Mouse (Mus musculus) adrenal gland, postnatal 25 days (tissue): ENCODE results near the gene Sectm1a. TPM values are rescaled to one million over a fixed set of nuclear protein-coding genes. Genes with fewer than 3 reads are reported as not detected.
"Not testable (repeated sequence)": the region's sequence is repeated elsewhere in the genome, so short reads cannot be mapped to it uniquely, and the experiment has no call there.

ENCODE experiments used
- DNase-seq: peaks from one replicate; pipeline ENCODE4 v3.0.0; 2021; ENCODE audit warnings: mixed read lengths
- total RNA-seq: library from RNA; stranded (reverse); gene quantifications from 2 replicates; pipeline ENCODE4 v1.2.3, GENCODE M21; 2021

The Sectm1a gene
- total RNA-seq, 1 experiment from 2014 or later: not detected

DNA sequence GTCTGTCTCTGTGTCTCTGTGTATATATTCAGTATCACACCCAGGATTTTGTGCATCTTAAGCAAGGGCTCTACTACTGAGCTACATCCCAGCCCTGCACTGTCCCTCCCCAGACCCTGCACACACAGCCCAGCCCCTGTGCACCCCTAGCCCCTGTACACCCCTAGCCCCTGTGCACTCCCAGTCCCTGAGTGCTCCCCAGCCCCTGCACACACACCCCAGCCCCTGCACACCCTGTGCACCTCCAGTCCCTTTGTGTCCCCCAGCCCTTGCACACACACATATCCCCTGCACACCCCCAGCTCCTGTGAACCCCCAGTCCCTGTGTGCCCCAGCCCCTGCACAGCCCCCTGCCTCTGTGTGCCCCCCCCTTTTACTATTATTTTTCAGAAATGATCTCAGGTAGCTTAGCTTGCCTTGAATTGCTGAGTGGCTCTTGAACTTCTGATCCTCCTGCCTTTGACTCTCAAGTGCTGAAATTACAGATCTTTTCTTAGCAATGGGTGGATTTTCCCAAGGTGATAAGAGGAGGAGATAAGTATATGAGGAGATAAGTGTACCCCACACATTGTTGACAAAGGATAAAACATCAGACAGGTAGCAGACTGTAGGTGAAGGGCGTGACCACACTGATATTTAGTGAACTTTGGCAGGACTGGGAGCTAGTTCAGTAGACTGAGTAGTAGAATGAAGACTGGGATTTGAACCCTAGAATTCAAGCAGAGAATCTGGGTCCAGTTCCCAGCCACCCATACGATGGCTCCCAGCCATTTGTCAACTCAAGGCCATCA is 8.9 kb upstream of the Sectm1a start:
- DNase-seq: no peak

DNA sequence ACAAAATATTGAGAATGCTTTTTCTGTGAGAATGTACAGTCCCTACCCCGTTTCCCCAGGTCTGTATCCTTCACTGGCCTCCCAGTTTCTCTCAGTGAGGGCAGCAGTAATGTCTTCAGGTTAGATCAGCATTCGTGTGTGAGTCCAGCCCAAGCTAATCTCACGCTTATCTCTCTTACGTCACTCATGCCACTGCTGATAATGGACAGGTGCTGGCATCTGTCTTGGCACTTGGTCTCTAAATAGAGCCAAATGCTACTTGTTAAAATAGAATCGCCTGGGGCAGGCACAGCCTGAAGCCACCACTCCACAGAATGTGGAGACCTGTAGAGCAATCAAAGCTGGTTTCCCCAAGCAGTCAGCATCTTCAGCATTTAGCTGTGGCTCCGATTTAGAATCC is 8.0 kb upstream of the Sectm1a start:
- DNase-seq: no peak

DNA sequence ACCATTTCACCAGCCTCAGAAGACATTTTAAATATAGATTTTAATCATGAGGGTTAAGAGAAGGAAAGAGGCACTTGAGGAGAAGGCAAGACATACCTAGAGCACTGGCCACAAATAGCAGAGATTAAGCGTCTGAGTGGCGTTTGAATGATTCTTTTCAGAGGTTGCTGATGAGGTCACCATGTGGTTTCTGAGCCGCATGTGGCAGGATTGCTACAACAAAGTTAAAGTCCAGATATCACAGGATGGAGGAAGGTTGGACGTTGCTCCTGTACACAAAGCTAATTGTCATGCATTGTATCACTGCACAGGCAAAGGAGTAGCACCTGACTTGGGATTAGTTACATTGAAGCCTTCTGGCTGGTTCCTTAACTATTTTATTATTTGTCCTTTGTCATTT is 5.3 kb upstream of the Sectm1a start:
- no peak for DNase-seq

DNA sequence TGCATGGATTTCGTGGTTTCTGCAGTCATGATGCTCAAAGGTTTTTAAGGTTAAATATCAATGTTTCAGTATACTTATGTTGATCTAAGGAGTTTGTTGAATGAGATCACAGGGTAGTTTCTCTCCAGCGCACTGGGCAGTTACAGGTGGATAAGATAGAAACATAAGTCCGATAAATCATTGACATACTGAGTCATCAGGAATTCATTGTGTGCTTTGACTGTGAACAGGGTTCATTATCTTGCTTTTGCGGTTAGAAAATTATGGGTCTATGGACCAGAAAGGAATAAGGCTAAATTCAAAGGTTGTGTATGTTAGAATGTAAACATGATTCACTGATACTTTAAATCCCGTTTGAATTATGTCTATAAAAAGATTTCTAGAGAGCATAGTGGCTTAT is 4.2 kb upstream of the Sectm1a start:
- DNase-seq: no peak

DNA sequence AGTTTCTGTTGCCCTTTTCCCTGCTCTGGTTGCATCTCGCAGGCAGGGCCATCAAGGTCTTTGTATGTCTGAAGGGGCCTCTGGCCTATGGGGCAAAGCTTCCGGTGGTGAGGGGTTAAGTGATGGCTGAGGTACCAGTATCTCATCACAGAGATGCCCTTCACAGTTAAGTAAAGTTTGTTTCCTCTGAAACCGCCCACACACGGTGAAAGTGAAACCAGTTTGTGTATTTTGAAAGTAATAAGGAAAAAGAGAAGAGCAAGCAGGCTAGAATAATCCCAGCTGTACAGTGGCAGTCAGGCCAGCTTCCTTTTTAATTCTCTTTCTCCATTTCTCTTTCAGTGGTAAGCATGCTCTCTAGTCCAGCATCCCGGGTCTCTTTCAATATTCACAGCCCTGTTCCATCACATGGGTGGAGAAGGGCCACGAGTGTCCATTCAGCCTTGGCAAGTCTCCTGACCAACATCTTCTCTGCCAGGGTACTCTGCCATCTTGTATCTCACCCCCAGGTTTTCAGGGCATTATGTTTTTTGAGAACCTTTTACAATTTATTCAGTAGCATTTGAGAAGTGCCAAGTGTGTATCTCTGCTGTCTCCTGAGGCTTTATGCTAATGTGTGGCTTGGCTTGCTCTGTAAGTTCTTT is 2.0 kb upstream of the Sectm1a start:
- DNase-seq: no peak

DNA sequence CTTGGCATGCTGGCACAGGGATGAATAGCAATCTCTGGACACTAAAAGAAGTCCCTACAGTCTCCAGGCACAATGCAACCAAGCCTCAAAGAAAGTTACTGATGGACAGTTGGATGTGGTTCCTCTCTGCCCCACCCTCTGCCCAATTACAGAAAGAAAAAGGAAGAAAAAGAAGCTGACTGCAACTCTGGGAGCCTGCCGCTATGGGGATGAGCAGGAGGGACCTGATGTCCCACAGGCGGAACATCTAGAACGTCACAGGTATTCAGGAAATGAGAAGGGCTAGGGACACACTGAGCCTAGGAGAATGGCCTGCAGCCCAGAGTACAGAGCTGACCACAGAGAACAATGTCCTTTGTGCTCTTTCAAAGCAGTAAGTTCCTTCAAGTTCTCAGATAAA is 1.2 kb upstream of the Sectm1a start:
- DNase-seq: no peak

DNA sequence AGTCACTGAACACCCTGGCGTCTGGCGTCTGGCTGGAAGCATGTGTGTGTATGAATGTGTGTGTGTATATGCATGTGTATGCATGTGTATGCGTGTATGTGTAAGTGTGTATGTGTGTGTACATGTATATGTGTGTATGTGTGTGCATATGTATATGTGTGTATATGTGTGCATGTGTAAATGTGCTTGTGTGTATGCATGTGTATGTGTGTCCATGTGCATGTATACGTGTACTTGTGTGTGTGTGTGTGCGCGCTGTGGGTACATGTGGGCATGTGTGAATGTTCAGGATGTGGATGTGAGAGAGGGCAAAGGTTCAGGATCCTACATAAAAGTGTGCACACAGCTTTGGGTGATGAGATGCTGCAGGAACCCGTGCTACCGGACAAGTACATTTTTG is 690 bp downstream of the Sectm1a start:
- no peak for DNase-seq

DNA sequence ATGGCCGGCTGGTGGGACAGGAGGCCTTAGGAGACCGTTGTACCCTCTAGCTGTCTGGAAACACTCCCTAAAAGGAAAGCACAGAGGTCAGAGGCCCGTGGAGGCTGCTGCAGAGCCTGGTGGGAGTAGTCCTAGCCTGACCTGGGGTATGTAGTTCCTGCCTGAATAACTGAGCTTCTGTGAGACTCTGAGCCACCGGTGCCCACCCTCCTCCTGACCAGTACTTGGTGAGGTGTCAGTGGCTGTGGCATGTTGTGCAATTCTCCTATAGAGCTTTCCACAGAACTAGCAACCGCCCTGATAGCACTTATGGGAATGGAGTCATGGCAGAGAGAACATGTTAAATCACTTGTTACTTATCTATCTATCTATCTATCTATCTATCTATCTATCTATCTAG is 5.4 kb downstream of the Sectm1a start:
- DNase-seq: no peak

DNA sequence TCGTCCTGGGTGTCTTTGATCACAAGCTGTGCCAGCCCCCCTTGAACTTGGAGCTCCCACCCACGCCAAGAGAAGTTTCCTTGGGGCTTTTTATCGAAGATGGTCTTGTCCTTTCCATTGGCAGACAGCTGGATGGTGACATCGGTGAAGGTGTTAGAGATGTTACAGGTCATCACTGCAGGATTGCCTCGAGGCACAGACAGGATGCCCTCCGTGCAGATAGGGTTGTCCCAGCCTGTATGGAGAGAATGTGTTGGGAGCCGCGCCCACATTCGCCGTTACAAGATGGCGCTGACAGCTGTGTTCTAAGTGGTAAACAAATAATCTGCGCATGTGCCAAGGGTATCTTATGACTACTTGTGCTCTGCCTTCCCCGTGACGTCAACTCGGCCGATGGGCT is 11.4 kb downstream of the Sectm1a start:
- DNase-seq: not testable (repeated sequence)

DNA sequence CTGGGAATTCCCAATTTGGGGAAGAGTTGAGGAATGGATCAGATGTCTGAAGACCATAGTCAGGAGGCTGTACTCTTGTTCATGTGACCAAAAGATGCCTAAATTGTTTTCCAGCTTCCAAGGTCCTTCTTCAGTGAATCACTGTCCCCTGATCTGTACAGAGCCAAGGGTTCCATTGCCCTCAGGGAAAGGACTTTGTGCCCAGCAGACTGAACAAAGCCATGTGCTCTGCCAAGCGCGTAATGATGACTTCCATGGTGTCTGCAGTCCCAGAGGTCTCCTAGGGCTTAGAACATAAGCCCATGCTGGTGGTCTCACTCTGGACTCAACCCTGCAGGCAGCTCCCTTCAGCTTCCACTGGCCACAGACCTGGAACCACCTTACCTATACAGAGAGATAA is 13.1 kb downstream of the Sectm1a start:
- DNase-seq: no peak

DNA sequence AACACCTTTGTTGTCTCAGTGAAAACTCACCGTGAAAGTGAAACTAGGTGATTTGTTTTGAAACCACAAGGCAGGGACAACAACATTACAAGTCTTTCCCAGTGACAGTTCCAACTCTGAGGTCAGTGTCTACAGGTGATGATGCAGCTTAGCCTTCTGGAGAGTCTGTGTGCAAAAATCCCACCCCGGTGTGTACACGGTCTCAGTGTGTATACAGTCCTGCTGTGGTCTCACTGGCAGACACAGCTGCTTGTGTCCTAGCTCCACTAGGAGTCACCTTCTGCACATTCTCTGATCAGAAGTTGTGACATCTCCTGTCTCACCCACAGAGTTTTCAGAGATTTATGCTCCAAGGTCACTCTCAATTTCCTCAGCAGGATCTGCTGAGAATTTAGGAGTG is 16.8 kb downstream of the Sectm1a start:
- DNase-seq: no peak

DNA sequence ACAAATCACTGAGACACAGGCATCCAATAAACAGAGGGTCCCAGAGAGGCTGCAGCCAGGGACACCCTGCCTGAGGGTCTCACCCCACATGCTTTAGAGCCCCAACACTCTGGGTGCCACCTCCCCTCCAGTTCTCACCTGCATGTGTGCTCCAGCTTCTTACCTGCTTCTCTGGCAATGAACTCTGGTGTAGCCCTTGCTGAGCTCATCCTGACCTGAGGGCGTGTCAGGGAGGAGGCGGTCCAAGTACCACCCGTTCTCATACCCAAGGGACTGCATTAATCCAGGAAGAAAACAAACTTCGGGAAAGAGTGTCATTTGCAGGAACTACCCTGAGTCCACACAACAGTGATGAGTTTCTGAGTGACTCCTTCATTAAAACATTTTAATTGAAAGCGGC is 17.6 kb downstream of the Sectm1a start, which contains the start of gene Sectm1b:
Sectm1b (minus strand) TSS at position 191 of the 400 bp plus-strand sequence.
- DNase-seq: no peak

DNA sequence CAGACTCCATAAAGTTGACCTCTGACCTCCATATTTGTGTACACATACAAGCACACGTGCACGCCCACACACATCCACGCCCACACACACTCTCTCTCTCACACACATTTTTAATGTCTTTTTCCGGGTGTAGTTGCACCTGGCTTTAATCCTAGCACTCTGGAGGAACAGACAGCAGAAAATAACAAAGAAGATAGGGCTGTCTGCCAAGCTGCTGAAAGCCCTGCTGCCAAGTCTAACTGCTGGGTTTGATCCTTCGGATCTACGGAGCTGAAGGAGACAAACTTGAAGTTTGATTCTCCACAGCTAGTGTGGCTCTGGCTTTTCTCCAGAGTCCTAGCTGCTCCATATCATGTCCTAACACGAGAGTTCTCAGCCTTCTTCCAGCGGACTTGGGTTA is 19.4 kb downstream of the Sectm1a start:
- no peak for DNase-seq

DNA sequence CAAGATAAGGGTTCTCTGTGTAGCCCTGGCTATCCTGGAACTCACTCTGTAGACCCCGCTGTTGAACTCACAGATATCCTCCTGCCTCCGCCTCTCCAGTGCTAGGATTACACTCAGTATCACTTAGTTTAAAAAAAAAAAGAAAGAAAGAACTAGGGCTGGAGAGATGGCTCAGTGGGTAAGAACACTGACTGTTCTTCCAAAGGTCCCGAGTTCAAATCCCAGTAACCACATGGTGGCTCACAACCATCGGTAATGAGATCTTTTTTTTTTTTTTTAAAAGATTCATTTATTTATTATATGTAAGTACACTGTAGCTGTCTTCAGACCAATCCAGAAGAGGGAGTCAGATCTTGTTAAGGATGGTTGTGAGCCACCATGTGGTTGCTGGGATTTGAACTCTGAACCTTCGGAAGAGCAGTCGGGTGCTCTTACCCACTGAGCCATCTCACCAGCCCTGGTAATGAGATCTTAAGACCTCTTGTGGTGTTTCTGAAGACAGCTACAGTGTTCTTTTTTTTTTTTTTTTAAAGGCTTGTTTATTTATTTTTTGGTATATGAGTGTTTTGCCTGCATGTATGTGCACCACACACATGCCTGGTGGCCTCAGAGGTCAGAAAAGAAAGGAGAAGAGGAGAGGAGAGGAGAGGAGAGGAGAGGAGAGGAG is 20.5 kb downstream of the Sectm1a start:
- DNase-seq: not testable (repeated sequence)

DNA sequence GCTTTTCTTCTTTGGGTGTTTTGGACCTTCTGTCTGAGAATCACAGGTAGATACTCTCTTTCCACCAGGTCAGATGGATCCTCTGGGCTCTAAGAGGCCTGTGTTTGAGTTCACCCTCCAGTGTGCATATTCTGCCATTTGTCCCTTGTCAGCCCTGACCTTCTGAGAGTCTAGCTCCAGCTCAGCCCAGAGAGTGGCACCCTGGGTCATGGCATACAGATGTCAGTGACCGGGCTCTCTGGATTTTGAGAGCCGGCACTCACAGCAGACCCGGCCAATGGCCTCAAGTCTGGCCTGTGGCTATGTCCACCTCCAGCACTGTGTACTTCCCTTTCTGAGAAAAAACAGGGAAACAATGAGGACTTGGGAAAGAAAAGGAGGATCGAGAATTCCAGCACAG is 21.5 kb downstream of the Sectm1a start:
- DNase-seq: no peak

DNA sequence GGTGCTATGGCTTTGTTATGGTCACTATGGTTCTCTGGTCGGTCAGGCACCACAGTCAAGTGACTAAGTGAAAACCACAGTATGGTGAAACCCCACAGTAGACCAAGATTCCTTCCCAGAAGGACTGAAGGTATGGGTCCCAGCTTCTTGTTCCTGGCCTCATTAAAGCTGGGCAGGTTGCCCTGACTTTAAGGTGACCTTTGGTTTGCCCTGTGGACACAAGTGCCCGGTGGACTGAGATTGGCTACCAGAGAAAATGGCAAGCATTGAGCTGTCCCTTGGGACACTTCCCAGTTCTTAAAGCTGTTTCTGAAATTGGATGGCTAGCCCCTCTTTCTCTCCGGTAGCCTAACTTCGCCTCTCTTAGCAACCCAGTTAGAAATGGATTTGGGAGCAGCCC is 22.1 kb downstream of the Sectm1a start:
- no peak for DNase-seq

DNA sequence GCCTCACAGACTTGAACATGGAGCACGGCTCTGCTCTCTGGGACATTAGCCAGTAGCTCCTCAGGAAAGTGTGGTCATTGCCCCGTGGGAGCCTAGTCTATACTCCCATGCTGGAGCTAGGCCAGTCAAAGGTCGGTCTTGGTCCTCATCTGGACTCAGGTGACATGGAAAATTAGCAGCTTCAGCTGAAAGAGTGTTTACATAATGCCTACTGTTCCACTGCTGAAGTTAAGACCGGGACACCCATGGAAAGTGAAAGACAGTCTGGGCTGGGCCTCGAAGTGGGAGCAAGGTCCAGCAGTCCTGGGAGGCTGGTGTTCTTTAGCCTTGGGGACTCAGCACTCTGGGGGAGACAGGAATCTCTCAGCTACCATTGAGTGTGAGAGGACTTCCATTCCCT is 22.9 kb downstream of the Sectm1a start:
- no peak for DNase-seq

DNA sequence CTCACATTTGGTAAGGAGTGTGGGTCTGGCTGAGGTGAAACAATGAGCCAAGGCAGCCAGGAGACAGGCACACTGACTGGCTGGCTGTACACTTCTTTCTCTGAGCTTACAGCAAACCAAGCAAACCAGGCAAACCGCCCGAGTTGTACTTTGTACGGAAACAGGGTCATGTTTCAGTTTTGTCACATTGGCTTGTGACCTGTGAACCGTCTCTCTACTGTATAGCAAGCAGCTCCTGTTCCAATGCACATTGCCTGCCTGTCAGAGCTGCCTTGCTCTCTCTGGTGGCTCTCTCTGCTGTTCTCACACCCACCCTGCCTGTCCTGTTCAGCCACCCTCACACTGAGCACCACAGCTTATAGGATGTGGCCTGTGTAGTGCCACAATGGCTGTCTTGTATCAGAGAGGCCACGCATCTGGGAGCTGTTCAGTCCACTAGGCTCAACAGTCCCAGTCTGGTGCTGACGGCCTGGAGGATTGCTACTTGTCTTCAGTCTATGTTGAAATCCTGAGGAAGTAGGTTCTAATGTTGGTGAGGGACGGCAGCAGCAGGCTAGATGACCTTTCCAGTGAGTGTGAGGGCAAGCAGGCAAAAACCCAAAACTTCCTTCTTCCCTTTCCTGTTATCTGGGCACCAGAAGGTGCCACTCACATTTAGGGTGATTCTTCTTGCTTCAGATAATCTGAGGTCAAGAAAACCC is 24.3 kb downstream of the Sectm1a start:
- no peak for DNase-seq

DNA sequence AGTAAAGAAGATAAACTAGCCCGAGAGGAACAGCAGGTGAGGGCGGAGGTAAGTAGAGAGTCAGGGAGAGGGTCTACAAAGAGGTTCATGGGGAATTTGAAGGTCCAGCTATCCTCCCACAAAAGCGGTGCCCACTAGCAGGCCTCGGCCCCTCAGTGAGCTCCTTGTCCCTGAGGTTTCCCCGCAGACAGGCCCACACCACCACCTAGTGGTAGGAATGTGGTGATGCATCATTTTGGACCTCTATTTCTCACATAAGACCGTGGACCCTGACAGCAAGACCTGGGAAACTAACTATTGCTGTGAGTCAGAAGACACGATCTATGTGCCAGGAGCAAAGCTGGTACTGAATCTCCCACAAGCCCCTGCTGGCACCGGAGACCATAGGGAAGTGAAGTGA is 27.5 kb downstream of the Sectm1a start:
- peak; percentile 67 for DNase-seq

DNA sequence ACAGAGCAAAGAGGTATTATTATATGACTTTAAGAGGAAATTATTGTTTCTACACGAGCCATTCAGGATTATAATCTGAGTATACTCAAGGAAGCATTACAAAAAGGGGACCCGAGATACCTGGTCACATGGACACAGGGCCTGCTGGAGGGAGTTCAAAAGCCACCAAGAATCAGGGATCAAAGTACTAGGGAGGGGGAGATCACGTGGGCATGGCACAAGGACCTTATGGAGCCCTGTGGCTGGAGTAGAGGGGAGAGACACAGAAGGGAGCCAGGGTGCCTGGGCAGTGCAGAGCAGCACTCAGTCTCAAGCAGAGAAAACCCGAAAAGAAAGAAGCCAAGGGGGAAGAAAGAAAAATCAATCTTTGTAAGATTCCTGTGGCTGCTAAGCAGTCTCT is 28.6 kb downstream of the Sectm1a start:
- no peak for DNase-seq

DNA sequence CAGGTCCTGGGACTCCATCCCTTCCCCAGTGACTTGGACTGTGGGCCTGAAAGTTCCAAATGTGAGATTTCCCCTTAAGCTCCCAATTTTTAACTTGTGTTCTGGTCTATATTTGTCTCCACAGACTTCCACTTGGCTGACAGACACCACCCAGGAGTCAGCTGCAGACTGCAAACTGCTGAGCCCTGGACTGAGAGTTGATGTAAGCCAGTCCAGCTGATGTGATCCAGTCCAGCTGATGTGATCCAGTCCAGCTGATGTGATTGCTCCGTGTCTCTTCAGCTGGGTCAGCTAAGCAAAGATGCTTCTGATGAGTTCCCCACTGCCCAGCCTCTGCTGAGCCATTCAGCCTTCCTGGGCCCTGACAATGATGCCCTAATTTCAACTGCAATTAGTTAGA is 29.2 kb downstream of the Sectm1a start:
- no peak for DNase-seq

DNA sequence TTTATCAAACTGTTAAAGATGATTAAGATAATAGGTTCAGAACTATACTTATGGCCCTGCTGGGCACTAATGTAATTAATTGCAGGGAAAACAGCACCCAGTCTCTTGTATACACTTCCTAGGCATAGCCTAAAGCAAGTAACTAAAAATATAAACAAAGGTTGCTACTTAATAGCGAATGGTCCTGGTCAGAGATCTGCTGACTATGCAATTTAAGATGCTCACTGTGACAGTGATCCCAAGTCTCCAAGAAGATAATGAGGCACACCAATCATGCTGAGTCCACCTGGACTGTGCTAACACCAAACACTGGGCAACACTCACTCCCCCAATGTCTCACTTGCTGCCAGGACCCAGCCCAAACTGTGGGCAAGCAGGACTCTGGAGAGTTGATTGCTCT is 31.2 kb downstream of the Sectm1a start:
- no peak for DNase-seq

DNA sequence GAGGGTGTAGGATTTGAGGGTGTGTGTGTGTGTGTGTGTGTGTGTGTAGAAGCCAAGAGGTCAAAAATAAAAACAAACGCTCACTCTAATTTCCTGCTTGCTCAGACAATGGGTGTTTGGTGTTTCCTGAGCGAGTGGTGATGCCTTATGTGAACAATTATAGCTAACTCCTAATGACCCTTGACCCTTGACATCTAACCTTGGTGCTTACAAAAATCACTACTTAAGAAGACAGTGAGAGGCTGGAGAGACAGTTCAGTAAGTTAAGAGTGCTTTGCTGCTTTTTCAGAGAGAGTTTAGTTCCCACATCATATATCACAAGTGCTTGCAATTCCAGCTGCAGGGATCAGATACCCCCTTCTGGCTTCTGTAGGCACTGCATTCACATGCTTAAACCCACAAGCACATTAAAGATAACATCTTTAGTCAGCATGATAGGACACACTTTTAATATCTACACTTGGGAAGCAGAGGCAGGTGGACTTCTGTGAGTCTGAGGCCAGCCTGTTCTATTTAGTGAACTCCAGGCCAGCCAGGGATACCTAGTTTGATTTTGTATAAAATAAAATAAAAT is 33.1 kb downstream of the Sectm1a start:
- DNase-seq: no peak
